Mouse (Mus musculus) CH12.LX (cell line): Measurements from ENCODE around the gene Gngt2. TPM values are rescaled to one million over a fixed set of nuclear protein-coding genes. Genes with fewer than 3 reads are reported as not detected.
A peak's percentile ranks its signal among the peaks of the same experiment; 100 is the strongest.

Source experiments
- DNase-seq: peaks from one replicate; pipeline ENCODE4 v3.0.0-alpha.2; 2013; ENCODE audit errors: extremely low read depth
- H3K27ac ChIP-seq: 2 replicates; pipeline ENCODE4 v1.5.1; 2012; ENCODE audit warnings: low read depth, mild to moderate bottlenecking, control low read depth, moderate library complexity; ENCODE audit not compliant: insufficient read depth
- H3K27me3 ChIP-seq: replicated peaks from 2 replicates; pipeline ENCODE3; 2012; ENCODE audit warnings: inconsistent platforms
- H3K36me3 ChIP-seq, 2 experiments: replicated peaks in 1 of 2; 2 replicates each; pipeline versions ENCODE3 to v1.6.1; 2012; ENCODE audit warnings: inconsistent platforms in 1 of 2, low read length in 1 of 2, mild to moderate bottlenecking in 1 of 2, mixed read lengths in 1 of 2, moderate library complexity in 1 of 2; ENCODE audit not compliant: control insufficient read depth in 1 of 2, insufficient read depth in 1 of 2
- H3K4me1 ChIP-seq, 2 experiments: 2 replicates each; pipeline ENCODE4 v1.6.1; 2012; ENCODE audit warnings: inconsistent platforms in 1 of 2, moderate library complexity in 1 of 2; ENCODE audit not compliant: insufficient read depth in 2 of 2, control insufficient read depth in 1 of 2
- H3K4me2 ChIP-seq: 2 replicates; pipeline ENCODE4 v1.6.1; 2012; ENCODE audit warnings: low read depth, mild to moderate bottlenecking, control low read depth; ENCODE audit not compliant: poor library complexity, insufficient read depth, severe bottlenecking
- H3K4me3 ChIP-seq, 3 experiments: fragments of 150-350 bp in 1 of 3; sonication (generic) in 1 of 3; replicated peaks in 1 of 3; 2 replicates each; pipeline versions ENCODE3 to v1.5.1; 2011 to 2012; ENCODE audit warnings: low read depth in 2 of 3, low read length in 2 of 3, mild to moderate bottlenecking in 2 of 3, moderate library complexity in 2 of 3, control low read depth in 1 of 3, improper control_type of control experiment in 1 of 3, inconsistent platforms in 1 of 3, mixed read lengths in 1 of 3; ENCODE audit not compliant: poor library complexity in 1 of 3
- H3K79me2 ChIP-seq: replicated peaks from 2 replicates; pipeline ENCODE4 v1.6.1; 2012; ENCODE audit warnings: mild to moderate bottlenecking, moderate library complexity; ENCODE audit not compliant: control insufficient read depth, poor library complexity, insufficient read depth, severe bottlenecking; ENCODE audit errors: extremely low read depth
- H3K9ac ChIP-seq: 2 replicates; pipeline ENCODE4 v1.6.1; 2012; ENCODE audit warnings: low read depth, mild to moderate bottlenecking, control low read depth, moderate library complexity; ENCODE audit not compliant: insufficient read depth
- H3K9me3 ChIP-seq: replicated peaks from 2 replicates; pipeline ENCODE3; 2012; ENCODE audit warnings: low read length, inconsistent platforms, mixed read lengths
- BHLHE40 ChIP-seq: IDR thresholded peaks from 2 replicates; pipeline ENCODE4 v1.6.1; 2011; ENCODE audit warnings: mild to moderate bottlenecking, low read depth, low read length, improper control_type of control experiment
- CHD2 ChIP-seq: IDR thresholded peaks from 2 replicates; pipeline ENCODE4 v1.6.1; 2011; ENCODE audit warnings: low read length, improper control_type of control experiment
- CTCF ChIP-seq, 2 experiments: IDR thresholded peaks in 1 of 2; conservative IDR thresholded peaks in 1 of 2; 2 replicates each; pipeline ENCODE4 v1.5.1; 2011 to 2012; ENCODE audit warnings: low read depth in 2 of 2, low read length in 2 of 2, improper control_type of control experiment in 1 of 2, inconsistent platforms in 1 of 2, mild to moderate bottlenecking in 1 of 2, moderate library complexity in 1 of 2
- E2F4 ChIP-seq: IDR thresholded peaks from 2 replicates; pipeline ENCODE4 v1.6.1; 2011; ENCODE audit warnings: low read depth, low read length, improper control_type of control experiment; ENCODE audit not compliant: insufficient replicate concordance
- ELF1 ChIP-seq: IDR thresholded peaks from 2 replicates; pipeline ENCODE4 v1.6.1; 2014; ENCODE audit warnings: low read depth, mild to moderate bottlenecking, inconsistent platforms, low read length, improper control_type of control experiment
- EP300 ChIP-seq: IDR thresholded peaks from 2 replicates; pipeline ENCODE4 v1.6.1; 2011; ENCODE audit warnings: low read length, improper control_type of control experiment
- ETS1 ChIP-seq: conservative IDR thresholded peaks from 2 replicates; pipeline ENCODE4 v1.6.1; 2012; ENCODE audit warnings: low read depth, mild to moderate bottlenecking, inconsistent platforms, low read length, improper control_type of control experiment, moderate library complexity
- GABPA ChIP-seq: IDR thresholded peaks from 2 replicates; pipeline ENCODE4 v1.6.1; 2012; ENCODE audit warnings: low read depth, low read length, improper control_type of control experiment, inconsistent platforms; ENCODE audit not compliant: insufficient replicate concordance
- IRF4 ChIP-seq: IDR thresholded peaks from 2 replicates; pipeline ENCODE4 v1.6.1; 2014; ENCODE audit warnings: low read depth, mild to moderate bottlenecking, inconsistent platforms, low read length, improper control_type of control experiment
- JUN ChIP-seq: IDR thresholded peaks from 2 replicates; pipeline ENCODE4 v1.6.1; 2011; ENCODE audit warnings: low read depth, mild to moderate bottlenecking, low read length, improper control_type of control experiment, moderate library complexity; ENCODE audit not compliant: insufficient read depth
- JUND ChIP-seq: conservative IDR thresholded peaks from 2 replicates; pipeline ENCODE4 v1.6.1; 2011; ENCODE audit warnings: low read depth, low read length, improper control_type of control experiment
- KAT2A ChIP-seq: IDR thresholded peaks from 2 replicates; pipeline ENCODE4 v1.6.1; 2012; ENCODE audit warnings: low read length, improper control_type of control experiment, inconsistent platforms; ENCODE audit not compliant: insufficient replicate concordance
- MAFK ChIP-seq: IDR thresholded peaks from 2 replicates; pipeline ENCODE4 v1.6.1; 2011; ENCODE audit warnings: low read length, improper control_type of control experiment; ENCODE audit not compliant: insufficient replicate concordance
- MAX ChIP-seq: IDR thresholded peaks from 2 replicates; pipeline ENCODE4 v1.6.1; 2011; ENCODE audit warnings: low read length, improper control_type of control experiment
- MAZ ChIP-seq: IDR thresholded peaks from 2 replicates; pipeline ENCODE4 v1.6.1; 2012; ENCODE audit warnings: low read depth, mild to moderate bottlenecking, inconsistent platforms, low read length, improper control_type of control experiment, moderate library complexity
- MEF2A ChIP-seq: IDR thresholded peaks from 2 replicates; pipeline ENCODE4 v1.6.1; 2014; ENCODE audit warnings: low read depth, mild to moderate bottlenecking, inconsistent platforms, low read length, improper control_type of control experiment, borderline replicate concordance
- MYC ChIP-seq: IDR thresholded peaks from 2 replicates; pipeline ENCODE4 v1.6.1; 2011; ENCODE audit warnings: low read depth, mild to moderate bottlenecking, improper control_type of control experiment, low read length
- NRF1 ChIP-seq: IDR thresholded peaks from 2 replicates; pipeline ENCODE4 v1.6.1; 2014; ENCODE audit warnings: low read depth, mild to moderate bottlenecking, inconsistent platforms, low read length, improper control_type of control experiment, moderate library complexity
- PAX5 ChIP-seq: IDR thresholded peaks from 2 replicates; pipeline ENCODE4 v1.6.1; 2012; ENCODE audit warnings: low read length, inconsistent platforms, mixed read lengths
- POLR2A ChIP-seq: IDR thresholded peaks from 2 replicates; pipeline ENCODE4 v1.6.1; 2011; ENCODE audit warnings: low read depth, mild to moderate bottlenecking, improper control_type of control experiment, low read length
- POLR2AphosphoS2 ChIP-seq: IDR thresholded peaks from 2 replicates; pipeline ENCODE4 v1.6.1; 2011; ENCODE audit warnings: low read depth, low read length, improper control_type of control experiment
- SIN3A ChIP-seq: IDR thresholded peaks from 2 replicates; pipeline ENCODE4 v1.6.1; 2012; ENCODE audit warnings: low read length, improper control_type of control experiment, inconsistent platforms
- SMC3 ChIP-seq: IDR thresholded peaks from 2 replicates; pipeline ENCODE4 v1.6.1; 2011; ENCODE audit warnings: low read depth, low read length, improper control_type of control experiment
- TBP ChIP-seq: conservative IDR thresholded peaks from 2 replicates; pipeline ENCODE4 v1.6.1; 2011; ENCODE audit warnings: low read depth, low read length, improper control_type of control experiment
- UBTF ChIP-seq: IDR thresholded peaks from 2 replicates; pipeline ENCODE4 v1.6.1; 2012; ENCODE audit warnings: low read depth, mild to moderate bottlenecking, inconsistent platforms, low read length, improper control_type of control experiment, moderate library complexity
- USF2 ChIP-seq: conservative IDR thresholded peaks from 2 replicates; pipeline ENCODE4 v1.6.1; 2011; ENCODE audit warnings: low read depth, low read length, improper control_type of control experiment
- ZC3H11A ChIP-seq: IDR thresholded peaks from 2 replicates; pipeline ENCODE4 v1.6.1; 2012; ENCODE audit warnings: low read depth, mild to moderate bottlenecking, inconsistent platforms, low read length, improper control_type of control experiment
- ZKSCAN1 ChIP-seq: IDR thresholded peaks from 2 replicates; pipeline ENCODE4 v1.6.1; 2012; ENCODE audit warnings: low read depth, inconsistent platforms, low read length, improper control_type of control experiment, borderline replicate concordance
- ZMIZ1 ChIP-seq: IDR thresholded peaks from 2 replicates; pipeline ENCODE4 v1.6.1; 2012; ENCODE audit warnings: low read depth, mild to moderate bottlenecking, inconsistent platforms, low read length, improper control_type of control experiment
- ZNF384 ChIP-seq: IDR thresholded peaks from 2 replicates; pipeline ENCODE4 v1.6.1; 2012; ENCODE audit warnings: low read depth, low read length, improper control_type of control experiment, inconsistent platforms
- dilution Hi-C: fragments of 300-500 bp; cut with MboI; formaldehyde crosslinking; loops from 2 replicates; pipeline ENCODE4 v1.14.3; 2020; ENCODE audit warnings: low sequenced_read_pairs; ENCODE audit not compliant: extremely low pct_unique_long_range_greater_than_20kb, extremely low pct_ligation_motif_present
- in situ Hi-C: fragments of 300-500 bp; cut with MboI; formaldehyde crosslinking; loops from 3 replicates; pipeline ENCODE4 v1.14.3; 2019; ENCODE audit warnings: low sequenced_read_pairs, low pct_ligation_motif_present, low pct_unique_long_range_greater_than_20kb, mixed read lengths
- polyA plus RNA-seq: library from polyadenylated mRNA; unstranded; fragments of >175 nt; gene quantifications from 2 replicates; pipeline ENCODE4 v1.2.1, GENCODE M21; 2012; ENCODE audit warnings: low read depth; ENCODE audit not compliant: insufficient read length
- total RNA-seq, 2 experiments: library from RNA; depleted of rRNA; stranded (reverse); fragments of 300-350 nt in 1 of 2; fragments of >200 nt in 1 of 2; gene quantifications; 2 replicates each; pipeline ENCODE4 v1.2.3; 2012 to 2014

Gene Gngt2
- total and polyA plus RNA-seq, 3 experiments, result 136 to 157 (median 143) TPM

- Histone ChIP-seq H3K4me2 (peak overlapping the region; percentile 6; the same call in 1 of the 2 replicates), H3K27ac (peak overlapping the region; percentile 50), H3K4me1 (peaks cover 41 to 77% of the 10 kb centered on the region in 2 experiments), H3K9me3 (peaks cover 13% of the 10 kb centered on the region), H3K27me3 (no peaks in the 10 kb centered on the region), H3K9ac (no peak overlapping the region), H3K36me3 (peaks cover 50 to 74% of the 10 kb centered on the region in 2 experiments), H3K79me2 (peaks cover 14% of the 10 kb centered on the region), H3K4me3 (no peak overlapping the region)
- dilution Hi-C loops, result no loop called here
- in situ Hi-C loops, result loop anchor here (5.0 kb wide), 1 partner anchor 34 kb away; no protein-coding TSS in a partner anchor
- no peak for DNase-seq
- TF ChIP-seq SIN3A, result no peak
- TF ChIP-seq SMC3, result no peak
- no peak for TF ChIP-seq POLR2A
- no peak for TF ChIP-seq E2F4
- no peak for TF ChIP-seq MAZ
- 0 out of 2 replicates have a peak, but pooled peaks have one; percentile 9 for TF ChIP-seq NRF1
- no peak for TF ChIP-seq JUND
Measured at GRCm38 (mm10) chr11:95833006-95833570, 3.9 kb upstream of the Gngt2 start.

- H3K4me1 ChIP-seq, result peaks cover 47 to 77% of the 10 kb centered on the region in 2 experiments
- peak overlapping the region in 2 of 3 experiments; percentile 18 to 49 for H3K4me3 ChIP-seq
- in situ Hi-C loops (loop anchor here (5.0 kb wide), 1 partner anchor 34 kb away; no protein-coding TSS in a partner anchor), dilution Hi-C loops (no loop called here)
- peaks cover 13% of the 10 kb centered on the region for H3K9me3 ChIP-seq
- H3K36me3 ChIP-seq, result peaks cover 50 to 74% of the 10 kb centered on the region in 2 experiments
- H3K9ac ChIP-seq, result peak overlapping the region; percentile 30; the same call in 1 of the 2 replicates
- H3K79me2 ChIP-seq, result peaks cover 17% of the 10 kb centered on the region
- H3K27ac ChIP-seq, result peak overlapping the region; percentile 97
- H3K4me2 ChIP-seq, result peak overlapping the region; percentile 90
- DNase-seq, result peak; percentile 95
- H3K27me3 ChIP-seq, result no peaks in the 10 kb centered on the region
- TF ChIP-seq ELF1 (peak; percentile 63), SMC3 (peak; percentile 39), TBP (no peak), CHD2 (no peak), GABPA (no peak), MAX (no peak), CTCF (conservative IDR thresholded peaks at IDR 0.05 in 1 of 2, IDR thresholded peaks at IDR 0.05 in 1 of 2; ENCODE audit: low read depth in 2 of 2, low read length in 2 of 2) (peak in 1 of 2 experiments; percentile 28; a peak in 1 of 4 replicates), IRF4 (peak; percentile 86), BHLHE40 (peak; percentile 85), KAT2A (no peak), USF2 (no peak), ZMIZ1 (no peak), EP300 (peak; percentile 78), E2F4 (no peak), MAZ (no peak; the same call in 1 of the 2 replicates), POLR2A (no peak; the same call in 1 of the 2 replicates), ZNF384 (no peak), NRF1 (0 out of 2 replicates have a peak, but pooled peaks have one; percentile 5), MYC (no peak), JUND (no peak), MEF2A (peak; percentile 65), PAX5 (no peak), UBTF (peak; percentile 77; the same call in 1 of the 2 replicates), JUN (0 out of 2 replicates have a peak, but pooled peaks have one; percentile 16), ZKSCAN1 (no peak), ZC3H11A (no peak), POLR2AphosphoS2 (no peak), MAFK (peak; percentile 81), ETS1 (peak; percentile 77)
Measured at GRCm38 (mm10) chr11:95833631-95834142, 3.3 kb upstream of the Gngt2 start.
